Mouse (Mus musculus) ES-E14 (cell line): ENCODE measurements around the gene Bcar3. TPM values are rescaled to one million over a fixed set of nuclear protein-coding genes. Genes with fewer than 3 reads are reported as not detected.

ENCODE experiments used
- DNase-seq: peaks from one replicate; pipeline ENCODE4 v3.0.0-alpha.2; 2013; ENCODE audit warnings: low read depth, low spot score
- H3K27ac ChIP-seq: 2 replicates; pipeline ENCODE4 v1.5.1; 2012; ENCODE audit warnings: low read depth, mild to moderate bottlenecking, low read length, moderate library complexity, mixed read lengths; ENCODE audit not compliant: poor library complexity, insufficient read depth, severe bottlenecking
- H3K36me3 ChIP-seq: 2 replicates; pipeline ENCODE4 v1.6.1; 2012; ENCODE audit warnings: mild to moderate bottlenecking, low read length, moderate library complexity, mixed read lengths; ENCODE audit not compliant: control insufficient read depth, poor library complexity, insufficient read depth, severe bottlenecking
- H3K4me1 ChIP-seq, 2 experiments: fragments of 150-350 bp in 1 of 2; sonication (generic) in 1 of 2; 2 replicates each; pipeline ENCODE4 v1.6.1; 2012; ENCODE audit warnings: low read length in 2 of 2, mild to moderate bottlenecking in 1 of 2, mixed read lengths in 1 of 2; ENCODE audit not compliant: control insufficient read depth in 2 of 2, insufficient read depth in 2 of 2, poor library complexity in 1 of 2
- H3K4me3 ChIP-seq, 2 experiments: fragments of 150-350 bp in 1 of 2; sonication (generic) in 1 of 2; 2 replicates each; pipeline ENCODE4 v1.5.1; 2012; ENCODE audit warnings: low read length in 2 of 2, low read depth in 1 of 2, mild to moderate bottlenecking in 1 of 2, mixed read lengths in 1 of 2; ENCODE audit not compliant: insufficient read depth in 1 of 2, poor library complexity in 1 of 2, severe bottlenecking in 1 of 2
- H3K9ac ChIP-seq: 2 replicates; pipeline ENCODE4 v1.6.1; 2012; ENCODE audit warnings: low read depth, mild to moderate bottlenecking, low read length, mixed read lengths; ENCODE audit not compliant: poor library complexity, insufficient read depth, severe bottlenecking
- H3K9me3 ChIP-seq: fragments of 150-350 bp; sonication (generic); 2 replicates; pipeline ENCODE4 v1.6.1; 2012; ENCODE audit warnings: low read depth, mild to moderate bottlenecking, low read length; ENCODE audit not compliant: control insufficient read depth, insufficient read depth
- CHD2 ChIP-seq: IDR thresholded peaks from 2 replicates; pipeline ENCODE4 v1.6.1; 2014; ENCODE audit warnings: mild to moderate bottlenecking, low read depth, low read length, inconsistent platforms
- HCFC1 ChIP-seq: IDR thresholded peaks from 2 replicates; pipeline ENCODE4 v1.6.1; 2012; ENCODE audit warnings: low read length, inconsistent platforms, borderline replicate concordance; ENCODE audit not compliant: insufficient read depth
- MAFK ChIP-seq: IDR thresholded peaks from 2 replicates; pipeline ENCODE4 v1.6.1; 2014; ENCODE audit warnings: mild to moderate bottlenecking, low read depth, low read length, inconsistent platforms; ENCODE audit not compliant: insufficient read depth
- ZC3H11A ChIP-seq: IDR thresholded peaks from 2 replicates; pipeline ENCODE4 v1.6.1; 2012; ENCODE audit warnings: low read depth, mild to moderate bottlenecking, inconsistent platforms, low read length, borderline replicate concordance
- ZNF384 ChIP-seq: IDR thresholded peaks from 2 replicates; pipeline ENCODE4 v1.6.1; 2012; ENCODE audit warnings: low read depth, low read length, inconsistent platforms
- in situ Hi-C, 2 experiments: fragments of 600-800 bp; cut with MboI; formaldehyde crosslinking; loops; one replicate each; pipeline ENCODE4 v1.15.1; 2025; ENCODE audit warnings: low sequenced_read_pairs in 2 of 2, inconsistent platforms in 1 of 2; ENCODE audit not compliant: unreplicated experiment in 2 of 2
- total RNA-seq: library from RNA; depleted of rRNA; stranded (reverse); fragments of 300-350 nt; gene quantifications from 2 replicates; pipeline ENCODE4 v1.2.3, GENCODE M21; 2012

Bcar3 gene
- total RNA-seq, 1 experiment, result 24.5 TPM

DNA sequence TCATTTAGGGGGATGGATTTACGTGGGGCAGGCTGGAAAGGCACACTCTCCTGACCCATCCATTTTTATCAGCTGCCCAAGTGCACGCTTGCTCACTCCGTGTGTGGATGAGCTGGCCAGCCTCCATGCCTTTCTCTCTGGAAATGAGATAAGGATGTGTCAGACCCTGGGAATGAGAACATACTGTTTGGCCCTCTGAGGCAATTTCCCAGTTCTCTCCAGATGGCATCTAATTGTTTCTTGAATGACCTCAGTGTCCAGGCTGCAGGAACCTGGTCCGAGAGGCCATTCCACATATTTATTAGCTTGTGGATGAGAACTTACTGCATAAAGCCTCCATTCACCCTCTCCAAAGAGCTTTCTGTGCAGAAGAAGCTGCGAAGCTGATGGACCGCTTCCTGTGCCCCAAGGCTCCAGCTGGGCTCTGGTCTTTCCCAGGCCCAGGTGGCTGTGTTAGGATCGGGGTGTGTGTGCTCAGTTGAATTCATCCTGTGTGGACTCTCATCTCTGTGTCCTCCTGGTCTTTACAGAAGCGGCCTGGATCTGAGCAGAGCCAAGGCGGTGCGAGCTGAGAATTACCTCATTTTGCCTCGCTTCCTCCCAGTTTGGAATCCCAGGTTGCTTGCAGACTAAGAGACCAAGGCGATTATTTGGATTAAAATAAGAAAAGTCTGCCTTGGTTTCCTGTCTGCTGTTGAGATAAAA is 177.2 kb downstream of the Bcar3 start:
- DNase-seq, result no peak
- no peak overlapping the region for H3K4me3 ChIP-seq
- no peaks in the 10 kb centered on the region for H3K9me3 ChIP-seq
- peak overlapping the region; percentile 30; the same call in 1 of the 2 replicates for H3K27ac ChIP-seq
- no peak for TF ChIP-seq HCFC1
- 0 out of 2 replicates have a peak, but pooled peaks have one; percentile 17 for TF ChIP-seq CHD2
- in situ Hi-C loops, result loop anchor here in 1 of 2 experiments (10.0 kb wide), 1 partner anchor 156 kb away; no protein-coding TSS in a partner anchor
- peaks cover 15 to 36% of the 10 kb centered on the region in 2 experiments for H3K4me1 ChIP-seq
- H3K36me3 ChIP-seq, result no peaks in the 10 kb centered on the region
- no peak overlapping the region for H3K9ac ChIP-seq

DNA sequence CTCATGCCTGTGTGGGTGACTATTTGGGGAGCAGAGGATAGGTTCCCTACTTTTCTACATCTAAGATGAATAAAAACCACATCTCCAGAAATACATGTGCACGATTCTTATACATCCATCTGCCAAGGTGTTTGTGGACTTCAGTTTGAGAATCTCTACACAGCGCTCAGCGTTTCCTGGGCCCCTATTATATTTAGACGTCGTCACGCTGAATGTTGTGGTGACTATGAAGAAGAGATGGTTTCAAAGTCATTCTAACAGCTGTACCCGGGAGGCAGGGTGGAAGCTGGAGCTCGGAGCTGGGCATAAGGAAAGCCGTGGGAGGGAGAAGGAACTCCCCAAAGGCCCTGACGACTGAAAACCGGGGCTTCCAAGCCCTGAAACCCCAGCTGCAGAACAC is 178.5 kb downstream of the Bcar3 start:
- Histone ChIP-seq H3K4me3 (no peak overlapping the region), H3K4me1 (peaks cover 15 to 40% of the 10 kb centered on the region in 2 experiments), H3K27ac (no peak overlapping the region), H3K9me3 (no peaks in the 10 kb centered on the region), H3K36me3 (peaks cover 2% of the 10 kb centered on the region; the same call in 1 of the 2 replicates), H3K9ac (no peak overlapping the region)
- TF ChIP-seq MAFK (no peak), ZC3H11A (no peak), CHD2 (no peak), ZNF384 (no peak), HCFC1 (no peak)
- in situ Hi-C loops, result loop anchor here in 1 of 2 experiments (10.0 kb wide), 1 partner anchor 158 kb away; no protein-coding TSS in a partner anchor
- DNase-seq, result no peak

DNA sequence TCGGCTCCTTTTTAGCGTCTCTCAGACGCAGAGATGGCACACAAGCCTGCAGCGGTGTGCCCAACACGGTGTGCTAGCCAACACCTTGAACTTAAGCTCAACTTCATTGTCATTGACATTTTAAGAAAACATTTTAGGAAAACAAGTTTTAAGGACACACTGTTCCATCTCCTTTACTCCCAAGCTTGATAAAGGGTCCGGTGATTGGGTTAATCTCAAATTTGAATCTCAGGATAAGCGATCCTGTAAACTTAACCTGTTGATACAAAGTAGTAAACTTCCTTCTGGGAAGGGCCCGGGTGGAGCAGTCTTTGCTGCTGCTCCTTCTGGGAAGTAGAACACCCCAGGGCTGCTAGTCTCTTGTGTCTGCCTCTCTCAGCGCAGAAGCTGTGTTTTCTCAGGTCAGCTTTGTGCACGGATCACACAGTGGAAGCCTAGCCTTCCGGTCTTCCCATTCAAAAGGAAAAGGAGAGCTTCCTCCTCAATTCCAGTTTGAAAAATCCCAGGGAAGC is 179.6 kb downstream of the Bcar3 start:
- no peak for TF ChIP-seq MAFK
- no peak for TF ChIP-seq CHD2
- TF ChIP-seq ZC3H11A, result no peak
- no peak for TF ChIP-seq HCFC1
- TF ChIP-seq ZNF384, result no peak
- in situ Hi-C loops, result loop anchor here in 1 of 2 experiments (10.0 kb wide), 1 partner anchor 159 kb away; no protein-coding TSS in a partner anchor
- H3K36me3 ChIP-seq, result peaks cover 2% of the 10 kb centered on the region; the same call in 1 of the 2 replicates
- 0 out of 2 replicates have a peak overlapping the region, but pooled peaks have one; percentile 8 for H3K9ac ChIP-seq
- peaks cover 15 to 38% of the 10 kb centered on the region in 2 experiments for H3K4me1 ChIP-seq
- DNase-seq, result no peak
- no peak overlapping the region for H3K4me3 ChIP-seq
- H3K27ac ChIP-seq, result peak overlapping the region; percentile 63; the same call in 1 of the 2 replicates
- no peaks in the 10 kb centered on the region for H3K9me3 ChIP-seq

DNA sequence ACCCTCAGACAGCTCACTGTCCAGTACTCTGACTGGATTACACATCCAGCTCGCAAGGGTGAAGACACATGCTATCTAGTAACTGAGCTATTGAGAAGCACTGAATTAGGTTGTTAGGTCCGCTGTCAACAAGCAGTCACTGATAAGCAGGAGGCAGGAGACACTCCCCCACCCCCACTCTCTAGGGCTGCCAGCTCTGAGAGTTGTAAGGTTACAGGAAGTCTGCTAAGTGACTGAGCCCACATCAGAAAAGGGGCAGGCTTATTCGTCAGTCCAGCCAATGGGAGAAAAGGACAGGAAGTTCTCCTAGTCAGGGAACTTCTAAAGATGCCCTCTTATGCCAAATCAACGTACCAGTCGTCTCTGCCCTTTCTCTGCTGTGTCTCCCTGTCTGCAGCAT is 180.1 kb downstream of the Bcar3 start:
- TF ChIP-seq HCFC1 (no peak), ZC3H11A (no peak), ZNF384 (no peak), MAFK (no peak), CHD2 (no peak)
- in situ Hi-C loops, result loop anchor here in 1 of 2 experiments (10.0 kb wide), 1 partner anchor 159 kb away; no protein-coding TSS in a partner anchor
- H3K4me1 ChIP-seq, result peaks cover 15 to 38% of the 10 kb centered on the region in 2 experiments
- DNase-seq, result no peak
- H3K9me3 ChIP-seq, result no peaks in the 10 kb centered on the region
- peak overlapping the region; percentile 63; the same call in 1 of the 2 replicates for H3K27ac ChIP-seq
- 0 out of 2 replicates have a peak overlapping the region, but pooled peaks have one; percentile 3 for H3K9ac ChIP-seq
- no peak overlapping the region for H3K4me3 ChIP-seq
- peaks cover 2% of the 10 kb centered on the region; the same call in 1 of the 2 replicates for H3K36me3 ChIP-seq
